Mouse (Mus musculus) liver, postnatal 0 days (tissue): ENCODE data around the gene Pef1.

Experiments used
- CTCF ChIP-seq: sonication (generic); IDR thresholded peaks from 2 replicates; pipeline ENCODE4 v1.5.1; 2016; ENCODE audit warnings: antibody characterized with exemption, low read depth
- EP300 ChIP-seq: IDR thresholded peaks from 2 replicates; pipeline ENCODE4 v1.6.1; 2016; ENCODE audit warnings: antibody characterized with exemption, low read depth, mild to moderate bottlenecking

DNA sequence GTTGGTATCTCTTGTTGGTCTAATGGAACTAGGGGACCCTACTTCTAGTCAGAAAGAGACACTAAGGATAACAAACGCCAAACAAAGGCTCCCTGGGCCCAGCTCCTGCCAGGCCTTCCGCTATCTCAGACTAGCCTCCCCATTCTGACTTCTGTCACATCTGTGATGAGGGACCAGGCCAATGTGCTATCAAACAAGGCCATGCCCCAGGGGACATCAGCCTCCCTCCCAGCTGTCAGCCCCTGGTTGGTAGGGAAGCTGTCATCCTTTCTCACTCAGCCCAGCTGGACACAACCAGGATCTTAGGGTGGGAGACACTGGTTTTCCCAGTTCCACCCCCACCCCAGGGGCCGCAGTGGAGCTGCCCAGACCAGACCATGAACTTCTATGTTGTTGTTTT lies 7.2 kb upstream of the Pef1 start:
- TF ChIP-seq CTCF (no peak), EP300 (no peak)
